Mouse (Mus musculus) midbrain, embryonic 11.5 days (tissue): Measurements from ENCODE around the gene Nags. TPM values are rescaled to one million over a fixed set of nuclear protein-coding genes. Genes with fewer than 3 reads are reported as not detected.

Source experiments
- ATAC-seq: fragments of 200-750 bp; cut with Nextera tagmentation; 2 replicates; pipeline ENCODE4 v1.8.0; 2017; ENCODE audit warnings: moderate TSS enrichment, moderate library complexity; ENCODE audit not compliant: low FRiP score
- DNase-seq: peaks from one replicate; pipeline ENCODE4 v3.0.0; 2015; ENCODE audit warnings: low spot score; ENCODE audit errors: missing footprints
- H3K27ac ChIP-seq: fragments of 300-500 bp; sonication (generic); 2 replicates; pipeline ENCODE4 v1.5.1; 2014; ENCODE audit warnings: low read depth, low read length
- H3K27me3 ChIP-seq: fragments of 300-500 bp; sonication (generic); 2 replicates; pipeline ENCODE4 v1.6.1; 2014; ENCODE audit warnings: mild to moderate bottlenecking, low read length, moderate library complexity, mixed read lengths; ENCODE audit not compliant: control insufficient read depth, insufficient read depth
- H3K36me3 ChIP-seq: fragments of 300-500 bp; sonication (generic); 2 replicates; pipeline ENCODE4 v1.6.1; 2014; ENCODE audit warnings: mild to moderate bottlenecking, low read length, moderate library complexity, mixed read lengths; ENCODE audit not compliant: control insufficient read depth, insufficient read depth
- H3K4me1 ChIP-seq: fragments of 300-500 bp; sonication (generic); 2 replicates; pipeline ENCODE4 v1.6.1; 2014; ENCODE audit warnings: low read length; ENCODE audit not compliant: control insufficient read depth, insufficient read depth
- H3K4me2 ChIP-seq: fragments of 300-500 bp; sonication (generic); 2 replicates; pipeline ENCODE4 v1.6.1; 2014; ENCODE audit warnings: mild to moderate bottlenecking, moderate library complexity
- H3K4me3 ChIP-seq: fragments of 300-500 bp; sonication (generic); 2 replicates; pipeline ENCODE4 v1.5.1; 2014; ENCODE audit warnings: low read depth, low read length
- H3K9ac ChIP-seq: fragments of 300-500 bp; sonication (generic); 2 replicates; pipeline ENCODE4 v1.6.1; 2014; ENCODE audit warnings: low read length
- H3K9me3 ChIP-seq: fragments of 300-500 bp; sonication (generic); 2 replicates; pipeline ENCODE4 v1.6.1; 2016; ENCODE audit warnings: low read length; ENCODE audit not compliant: control insufficient read depth
- WGBS: fragments of 180-500 bp; shearing (Covaris S2); extraction: QIAGEN DNeasy Blood & Tissue Kit; methylation state at CpG from one replicate; pipeline ENCODE4 v1.1.7; 2014; 5-methylcytosine and 5-hydroxymethylcytosine counted together
- polyA plus RNA-seq: library from polyadenylated mRNA; unstranded; fragments of >200 nt; fragmentation: Nextera tagmentation; extraction: Ambion mirVana; gene quantifications from 2 replicates; pipeline ENCODE4 v1.2.1, GENCODE M21; 2014

Gene Nags
- polyA plus RNA-seq, 1 experiment from 2014 or later = not detected

DNA sequence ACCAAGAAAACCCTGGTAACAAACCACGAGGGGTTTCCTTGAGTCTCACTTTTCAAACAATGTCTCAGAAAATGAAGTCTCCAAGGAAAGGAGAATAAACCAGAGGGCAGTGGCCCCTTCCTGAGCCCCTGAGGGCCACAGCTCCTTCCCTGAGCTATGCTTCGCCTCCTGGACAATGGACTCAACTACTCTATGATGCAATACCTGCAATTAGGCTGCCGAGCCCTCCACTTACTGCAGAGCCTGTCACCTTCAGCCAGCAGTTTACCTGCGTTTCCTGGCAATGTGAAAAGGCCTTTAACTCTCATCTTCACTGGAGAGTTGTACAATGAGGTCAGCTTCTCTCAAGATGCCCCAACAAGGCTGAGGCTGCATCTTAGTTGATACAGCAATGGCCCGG is 23.4 kb downstream of the Nags start:
- Histone ChIP-seq H3K9me3 (no peaks in the 10 kb centered on the region), H3K9ac (no peak overlapping the region), H3K36me3 (peaks cover 14% of the 10 kb centered on the region; the same call in 1 of the 2 replicates), H3K4me2 (no peak overlapping the region), H3K27me3 (no peaks in the 10 kb centered on the region), H3K4me1 (no peaks in the 10 kb centered on the region), H3K4me3 (no peak overlapping the region), H3K27ac (no peak overlapping the region)
- ATAC-seq = no peak
- WGBS = 92% methylated on average over 5 of the region's 5 CpGs
- no peak for DNase-seq

DNA sequence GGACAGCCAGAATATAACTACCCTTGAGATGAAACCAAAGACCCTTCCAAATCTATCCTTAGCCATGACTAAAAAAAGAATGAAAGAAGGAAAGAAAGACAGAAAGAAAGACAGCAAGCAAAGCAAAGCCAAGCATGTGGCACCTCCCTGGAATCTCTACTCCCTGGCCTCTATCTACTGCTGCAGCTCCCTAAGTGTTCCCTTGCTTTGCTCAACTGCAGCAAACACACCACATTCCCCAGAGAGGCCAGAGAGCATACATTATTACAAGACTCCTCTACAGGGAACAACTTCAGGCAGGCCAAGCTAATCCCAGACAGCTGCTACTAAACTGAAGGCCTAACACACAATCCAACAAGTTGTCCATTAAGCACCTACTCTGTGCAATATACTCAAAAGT is 34.5 kb downstream of the Nags start:
- Histone ChIP-seq H3K4me1 (peaks cover 13% of the 10 kb centered on the region), H3K9me3 (no peaks in the 10 kb centered on the region), H3K4me3 (no peak overlapping the region), H3K4me2 (no peak overlapping the region), H3K27ac (no peak overlapping the region), H3K9ac (no peak overlapping the region), H3K27me3 (no peaks in the 10 kb centered on the region), H3K36me3 (peaks cover 6% of the 10 kb centered on the region; the same call in 1 of the 2 replicates)
- ATAC-seq (no peak), DNase-seq (no peak)

DNA sequence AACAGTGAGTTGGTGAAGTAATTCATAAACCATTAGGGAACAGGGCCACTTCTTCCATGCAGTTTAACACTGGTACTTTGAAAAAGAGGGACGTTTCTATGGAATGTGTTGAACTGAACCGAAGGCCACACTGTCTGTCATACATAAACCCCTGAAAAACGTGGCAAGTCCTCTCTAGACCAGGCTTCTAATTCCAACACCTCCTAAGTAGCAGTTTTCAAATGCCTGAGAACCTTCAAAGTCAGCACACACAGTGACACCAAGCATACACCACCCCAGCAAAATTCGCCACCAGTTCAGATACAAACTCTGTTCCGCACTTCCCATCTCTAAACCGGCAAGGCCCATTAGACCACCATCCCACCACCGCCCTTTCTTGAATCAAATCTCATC is 38.9 kb downstream of the Nags start:
- Histone ChIP-seq H3K27ac (no peak overlapping the region; the same call in 1 of the 2 replicates), H3K27me3 (no peaks in the 10 kb centered on the region), H3K4me2 (peak overlapping the region; percentile 89), H3K36me3 (peaks cover 3% of the 10 kb centered on the region; the same call in 1 of the 2 replicates), H3K9ac (peak overlapping the region; percentile 91), H3K4me3 (peak overlapping the region; percentile 89), H3K4me1 (peaks cover 13% of the 10 kb centered on the region), H3K9me3 (no peaks in the 10 kb centered on the region)
- no peak for DNase-seq
- no peak for ATAC-seq
- 8% methylated on average over 7 of the region's 7 CpGs for WGBS

GRCm38 (mm10) chr11:102184646-102185495 is 39.6 kb downstream of the Nags start, which contains the start of gene Lsm12:
TSS of gene Lsm12 (minus strand) at chr11:102185296.
- peak within 1 kb of the TSS; percentile 91 for H3K9ac ChIP-seq
- H3K4me2 ChIP-seq = peak within 1 kb of the TSS; percentile 89
- peak within 1 kb of the TSS; percentile 91 for H3K27ac ChIP-seq
- DNase-seq (peak; percentile 100), ATAC-seq (peak; percentile 88)
- peaks cover 13% of the 10 kb centered on the region for H3K4me1 ChIP-seq
- peak within 1 kb of the TSS; percentile 89 for H3K4me3 ChIP-seq
- under 1% methylated on average over 69 of the region's 70 CpGs for WGBS
- no peaks in the 10 kb centered on the region for H3K9me3 ChIP-seq
- no peaks in the 10 kb centered on the region for H3K27me3 ChIP-seq
- H3K36me3 ChIP-seq = peaks cover 3% of the 10 kb centered on the region; the same call in 1 of the 2 replicates

DNA sequence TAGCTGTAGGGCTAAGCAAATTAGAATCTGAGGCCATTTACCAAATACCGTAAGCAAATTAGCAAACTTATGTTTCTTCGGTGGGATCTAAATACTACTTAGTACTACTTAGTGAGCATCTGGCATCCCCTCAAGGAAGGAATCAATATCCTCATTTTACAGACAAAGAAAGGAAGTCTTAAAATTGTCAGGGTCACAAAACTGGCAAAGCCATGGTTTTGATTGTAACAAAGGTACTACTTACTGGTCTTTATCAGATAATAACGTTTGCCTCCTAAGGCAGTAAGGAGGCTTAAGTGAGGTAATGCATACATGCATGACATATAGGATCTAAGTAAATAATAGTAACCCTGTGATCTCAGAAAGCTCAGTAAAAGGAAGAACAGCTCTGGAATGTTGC is 40.4 kb downstream of the Nags start:
- H3K4me1 ChIP-seq = peaks cover 21% of the 10 kb centered on the region
- ATAC-seq (no peak), DNase-seq (no peak)
- H3K27me3 ChIP-seq = no peaks in the 10 kb centered on the region
- peak overlapping the region; percentile 89 for H3K4me2 ChIP-seq
- H3K36me3 ChIP-seq = peaks cover 3% of the 10 kb centered on the region; the same call in 1 of the 2 replicates
- H3K9ac ChIP-seq = peak overlapping the region; percentile 91; the same call in 1 of the 2 replicates
- H3K9me3 ChIP-seq = no peaks in the 10 kb centered on the region
- WGBS = 60% methylated on average over 3 of the region's 3 CpGs
- peak overlapping the region; percentile 89 for H3K4me3 ChIP-seq
- no peak overlapping the region for H3K27ac ChIP-seq

- Histone ChIP-seq H3K9ac (no peak overlapping the region), H3K4me3 (no peak overlapping the region), H3K4me2 (no peak overlapping the region), H3K27me3 (no peaks in the 10 kb centered on the region), H3K9me3 (no peaks in the 10 kb centered on the region), H3K27ac (no peak overlapping the region), H3K36me3 (peaks cover 2% of the 10 kb centered on the region; the same call in 1 of the 2 replicates), H3K4me1 (peaks cover 24% of the 10 kb centered on the region)
- no peak for DNase-seq
- WGBS = 80% methylated on average over 1 of the region's 1 CpGs
- ATAC-seq = no peak
Measured at GRCm38 (mm10) chr11:102186235-102186634, 40.9 kb downstream of the Nags start.

GRCm38 (mm10) chr11:102188980-102189379 is 43.7 kb downstream of the Nags start:
- no peak for DNase-seq
- H3K27me3 ChIP-seq = no peaks in the 10 kb centered on the region
- peaks cover 7% of the 10 kb centered on the region for H3K36me3 ChIP-seq
- peaks cover 16% of the 10 kb centered on the region for H3K4me1 ChIP-seq
- no peaks in the 10 kb centered on the region for H3K9me3 ChIP-seq
- 72% methylated on average over 6 of the region's 6 CpGs for WGBS
- peak overlapping the region; percentile 63 for H3K4me3 ChIP-seq
- H3K4me2 ChIP-seq = peak overlapping the region; percentile 87
- no peak overlapping the region for H3K27ac ChIP-seq
- no peak for ATAC-seq
- peak overlapping the region; percentile 79 for H3K9ac ChIP-seq

DNA sequence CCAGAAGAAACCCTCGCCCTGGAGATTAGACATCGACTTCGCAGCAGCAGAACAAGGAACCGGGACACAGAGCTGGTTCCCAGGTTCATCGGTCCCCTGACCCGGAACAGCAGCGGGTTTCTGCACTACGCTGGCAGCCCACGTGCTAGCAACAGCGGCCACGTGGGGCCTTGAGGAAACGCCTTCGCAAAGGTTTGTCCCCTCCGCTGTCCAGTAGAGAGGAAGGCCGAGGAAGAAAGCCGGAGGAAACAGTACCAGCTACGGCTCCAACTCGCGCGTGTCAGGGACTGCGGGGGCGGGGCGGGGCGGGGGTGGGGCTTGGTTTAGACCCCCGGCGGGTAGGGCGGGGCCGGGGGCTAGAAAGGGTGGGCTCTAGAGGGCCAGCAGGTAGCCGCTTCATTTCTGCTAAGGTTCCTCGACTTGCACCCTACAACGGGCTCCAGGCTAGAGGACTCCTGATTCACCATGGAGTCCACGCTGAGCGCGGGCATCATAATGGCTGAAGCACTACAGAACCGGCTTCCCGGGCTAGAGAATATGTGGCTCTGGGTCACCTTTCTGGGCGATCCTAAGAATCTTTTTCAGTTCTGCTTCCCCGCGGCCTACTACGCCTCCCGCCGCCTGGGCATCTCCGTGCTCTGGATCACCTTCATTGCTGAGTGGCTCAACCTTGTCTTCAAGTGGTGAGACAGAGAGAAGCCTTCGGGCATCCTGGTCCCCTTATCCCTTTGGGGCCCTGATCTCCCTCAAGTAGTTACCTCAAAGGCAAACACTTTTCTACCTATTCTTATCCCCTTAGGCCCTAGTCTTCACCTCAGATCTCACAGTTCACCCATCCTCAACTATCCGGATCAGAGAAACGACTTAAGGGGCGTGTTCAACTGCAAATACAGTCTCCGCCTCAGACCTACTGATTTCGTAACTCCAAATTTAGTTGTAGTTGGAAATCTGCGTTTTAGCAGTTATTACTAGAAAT is 44.4 kb downstream of the Nags start, which contains the start of gene G6pc3:
G6pc3 (plus strand) TSS at position 160 of the 976 bp plus-strand sequence.
- H3K4me2 ChIP-seq = peak within 1 kb of the TSS; percentile 87
- no peaks in the 10 kb centered on the region for H3K9me3 ChIP-seq
- peak within 1 kb of the TSS; percentile 63 for H3K4me3 ChIP-seq
- H3K27ac ChIP-seq = no peak within 1 kb of the TSS; the same call in 1 of the 2 replicates
- ATAC-seq (peak; percentile 75), DNase-seq (peak; percentile 97)
- H3K4me1 ChIP-seq = peaks cover 11% of the 10 kb centered on the region
- H3K27me3 ChIP-seq = no peaks in the 10 kb centered on the region
- WGBS = 4% methylated on average over 50 of the region's 50 CpGs
- H3K9ac ChIP-seq = peak within 1 kb of the TSS; percentile 79
- peaks cover 11% of the 10 kb centered on the region for H3K36me3 ChIP-seq
